ENCODE assay signal across 18 mouse cellular contexts in the genomic region with DNA sequence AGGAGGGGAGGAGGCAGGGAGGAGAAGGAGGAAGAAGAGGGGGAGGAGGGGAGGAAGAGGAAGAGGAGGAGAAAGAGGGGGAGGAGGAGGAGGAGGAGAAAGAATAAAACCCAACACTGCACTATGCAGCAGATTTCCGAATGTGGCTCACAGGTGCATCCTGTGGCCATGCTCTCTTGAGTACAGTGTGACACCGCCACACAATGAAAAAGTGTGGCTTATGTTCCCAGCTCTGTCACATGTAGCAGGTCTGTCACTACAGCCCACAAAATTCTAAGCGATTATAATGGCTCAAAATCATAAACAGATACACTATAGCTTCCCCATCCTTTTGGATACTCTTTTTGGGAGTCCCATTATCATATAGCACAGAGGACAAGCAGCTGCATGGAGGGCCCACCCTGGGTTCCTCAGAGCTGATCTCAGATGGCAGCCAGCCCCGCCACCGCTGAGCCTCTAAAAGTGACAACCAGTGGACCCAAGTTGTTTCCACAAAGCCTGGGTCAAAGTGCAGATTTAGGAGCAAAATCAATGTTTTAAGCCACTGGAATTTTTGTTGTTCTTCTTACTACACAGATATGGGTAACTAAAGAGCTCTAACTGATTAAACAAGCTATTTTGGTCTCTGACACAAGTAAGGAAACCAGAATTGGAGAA. TPM values are rescaled to one million over a fixed set of nuclear protein-coding genes. Genes with fewer than 3 reads are reported as not detected.
DNase-seq lines count a peak whose midpoint lies in the region; ATAC-seq lines count a peak whose summit lies in the region.
"Had no signal": no experiment of that assay in that cellular context is flagged by ENCODE, and none has a peak within 500 bp of the region (broad histone marks: within the 10 kb centered on the region; RNA-seq: fewer than 3 reads in every experiment).

No protein-coding gene starts in this region.

- peak; percentile 22 for DNase-seq in CD4-positive, CD25-positive, alpha-beta regulatory T cell, adult 2 months (ENCODE audit: low read depth, low spot score)
- DNase-seq in thymus, postnatal 36 days = peak; percentile 35 to 69
- no peak for DNase-seq in layer of hippocampus, adult 9-11 months
- DNase-seq in lung, postnatal 14 days = no peak
- DNase-seq: adrenal gland, postnatal 25 days; cerebellum, postnatal 25 days; gastrocnemius, postnatal 36 days; heart, postnatal 14 days; kidney, adult 8-10 months; midbrain, embryonic 14.5 days had no signal

- H3K9me3 ChIP-seq in megakaryocyte, embryonic 14.5 days = peaks cover 13% of the 10 kb centered on the region
- H3K9me3 ChIP-seq: lung, embryonic 15.5 days had no signal

- peaks cover 68% of the 10 kb centered on the region for H3K4me1 ChIP-seq in megakaryocyte, embryonic 14.5 days
- H3K4me1 ChIP-seq: forebrain, embryonic 10.5 days had no signal

- no peak for ATAC-seq in CD4-positive, CD25-positive, alpha-beta regulatory T cell, adult 4 months
- ATAC-seq in megakaryocyte, adult 5-6 weeks (ENCODE audit: poor library complexity, severe bottlenecking) = no peak
- 0 out of 2 replicates have a peak, but pooled peaks have one; percentile 22 for ATAC-seq in monocyte, adult 5-6 weeks (replicated peaks; ENCODE audit: insufficient number of reproducible peaks, low FRiP score, low TSS enrichment, poor library complexity, severe bottlenecking)
- ATAC-seq: hindbrain, postnatal 0 days had no signal

- H3K4me3 ChIP-seq in megakaryocyte, embryonic 14.5 days (replicated peaks) = peak overlapping the region; percentile 50
- H3K4me3 ChIP-seq: embryonic facial prominence, embryonic 13.5 days; forebrain, embryonic 10.5 days; lung, embryonic 15.5 days had no signal

- H3K27me3 ChIP-seq in megakaryocyte, embryonic 14.5 days (replicated peaks) = no peaks in the 10 kb centered on the region
- H3K27me3 ChIP-seq: embryonic facial prominence, embryonic 13.5 days; lung, embryonic 15.5 days had no signal

- peaks cover 41% of the 10 kb centered on the region for H3K36me3 ChIP-seq in megakaryocyte, embryonic 14.5 days (replicated peaks; ENCODE audit: low read length)

RNA-seq across cellular contexts. Expression of gene Uvrag, which starts 19.9 kb away (rescaled TPM):
- 1 to 10 TPM; 5.7 to 9.5 TPM for polyA plus RNA-seq in CD4-positive, CD25-positive, alpha-beta regulatory T cell, adult 4 months (2017; shearing (Covaris generic))
- polyA plus RNA-seq in megakaryocyte, embryonic 14.5 days (2012; ENCODE audit: insufficient read depth, low replicate concordance) = 13.9 and 19.6 TPM in 2 replicates
- 37.2 and 42.4 TPM in 2 replicates for total RNA-seq in megakaryocyte, adult 5-6 weeks (2015)
- 43.1 and 50.8 TPM in 2 replicates for total RNA-seq in megakaryocyte, adult 5-6 weeks (2017)
- 90.8 to 94.9 TPM (median 92.1 TPM) in 3 replicates for total RNA-seq in monocyte, adult 5-6 weeks (2017)

Comparison
In these comparisons a context has a peak if more than half of its experiments do, and no peak if none do; other contexts are left out.
1. DNase-seq: peak in CD4-positive, CD25-positive, alpha-beta regulatory T cell, adult 2 months (single experiment) and thymus, postnatal 36 days (2 of 2); none in layer of hippocampus, adult 9-11 months (single experiment) and lung, postnatal 14 days (single experiment).